Mouse (Mus musculus) mesoderm, embryonic 11.5 days (tissue): ENCODE measurements at regions not wholly inside any gene's neighbourhood (a gene's known extent, or its start where the extent isn't known, plus 50 kb on each side); places are given as distances from the start of the nearest gene placed in this dataset.
A peak's percentile ranks its signal among the peaks of the same experiment; 100 is the strongest.

Experiments used
- DNase-seq: peaks from one replicate; pipeline ENCODE4 v3.0.0-alpha.2; 2012; ENCODE audit warnings: low read depth, low spot score

- DNase-seq, result no peak
Observed at GRCm38 (mm10) chr1:110194481-110194880, 212.2 kb downstream of the Cdh7 start.

GRCm38 (mm10) chr1:110215956-110216355 lies 233.7 kb downstream of the Cdh7 start:
- no peak for DNase-seq

GRCm38 (mm10) chr1:110246218-110246617 lies 264.0 kb downstream of the Cdh7 start:
- DNase-seq, result peak; percentile 22
